ENCODE assay signal across 13 mouse cellular contexts in genomic region chr19:26706910-26707309, GRCm38 (mm10).
DNase-seq lines count a peak whose midpoint lies in the region; ATAC-seq and TF ChIP-seq lines count a peak whose summit lies in the region.
"Had no signal": no experiment of that assay in that cellular context is flagged by ENCODE, and none has a peak within 500 bp of the region (broad histone marks: within the 10 kb centered on the region; RNA-seq: fewer than 3 reads in every experiment).

No protein-coding gene starts in this region.

- no peaks in the 10 kb centered on the region for H3K36me3 ChIP-seq in forebrain, embryonic 10.5 days (replicated peaks)
- H3K36me3 ChIP-seq in forebrain, postnatal 0 days (ENCODE audit: insufficient read depth), result peaks cover 33% of the 10 kb centered on the region
- peaks cover 19% of the 10 kb centered on the region for H3K36me3 ChIP-seq in limb, embryonic 12.5 days

- ATAC-seq in forebrain, postnatal 0 days, result no peak
- ATAC-seq in limb, embryonic 12.5 days (ENCODE audit: insufficient number of reproducible peaks, insufficient read depth, low FRiP score, low TSS enrichment, low read depth), result no peak
- ATAC-seq: hindbrain, embryonic 16.5 days had no signal

- H3K4me3 ChIP-seq in forebrain, embryonic 10.5 days, result no peak overlapping the region
- no peak overlapping the region for H3K4me3 ChIP-seq in forebrain, postnatal 0 days (ENCODE audit: low read depth, low read length)
- H3K4me3 ChIP-seq in limb, embryonic 12.5 days (replicated peaks), result no peak overlapping the region
- H3K4me3 ChIP-seq in gastrocnemius, adult 2 months, result no peak overlapping the region
- H3K4me3 ChIP-seq: left cerebral cortex, adult 2 months had no signal

- no peak overlapping the region for H3K9ac ChIP-seq in forebrain, postnatal 0 days
- H3K9ac ChIP-seq in limb, embryonic 12.5 days (replicated peaks), result no peak overlapping the region
- H3K9ac ChIP-seq: liver, embryonic 14.5 days had no signal

- H3K27ac ChIP-seq in forebrain, embryonic 10.5 days, result peak overlapping the region; percentile 32; the same call in 1 of the 2 replicates
- no peak overlapping the region for H3K27ac ChIP-seq in forebrain, postnatal 0 days (ENCODE audit: low read depth, low read length)
- 0 out of 2 replicates have a peak overlapping the region, but pooled peaks have one; percentile 53 for H3K27ac ChIP-seq in limb, embryonic 12.5 days
- no peak overlapping the region for H3K27ac ChIP-seq in gastrocnemius, adult 2 months
- H3K27ac ChIP-seq: left cerebral cortex, adult 2 months; liver, embryonic 14.5 days had no signal

- H3K27me3 ChIP-seq in forebrain, embryonic 10.5 days (ENCODE audit: poor library complexity, severe bottlenecking), result no peaks in the 10 kb centered on the region
- H3K27me3 ChIP-seq in forebrain, postnatal 0 days (ENCODE audit: insufficient read depth, low read length), result no peaks in the 10 kb centered on the region
- no peaks in the 10 kb centered on the region for H3K27me3 ChIP-seq in limb, embryonic 12.5 days

- 74% methylated on average over 5 of the region's 5 CpGs for WGBS in forebrain, embryonic 10.5 days
- WGBS in forebrain, postnatal 0 days, result 62% methylated on average over 5 of the region's 5 CpGs
- WGBS in limb, embryonic 12.5 days, result 32% methylated on average over 5 of the region's 5 CpGs

- intact Hi-C loops in gastrocnemius, adult 2 months (cut with DNase I), result no loop called here

- peaks cover 5% of the 10 kb centered on the region; the same call in 1 of the 2 replicates for H3K4me1 ChIP-seq in forebrain, embryonic 10.5 days
- H3K4me1 ChIP-seq in forebrain, postnatal 0 days (ENCODE audit: insufficient read depth), result no peaks in the 10 kb centered on the region
- peaks cover 40% of the 10 kb centered on the region for H3K4me1 ChIP-seq in limb, embryonic 12.5 days (replicated peaks)

- H3K4me2 ChIP-seq in forebrain, postnatal 0 days (ENCODE audit: low read depth), result no peak overlapping the region
- H3K4me2 ChIP-seq in limb, embryonic 12.5 days, result no peak overlapping the region

- no peaks in the 10 kb centered on the region for H3K9me3 ChIP-seq in forebrain, embryonic 10.5 days
- no peaks in the 10 kb centered on the region for H3K9me3 ChIP-seq in forebrain, postnatal 0 days (ENCODE audit: low read length)
- H3K9me3 ChIP-seq in limb, embryonic 12.5 days, result no peaks in the 10 kb centered on the region

- DNase-seq in forebrain, embryonic 10.5 days (ENCODE audit: extremely low spot score, low spot score), result no peak
- no peak for DNase-seq in forebrain, postnatal 0 days
- DNase-seq in testis, postnatal 14 days (ENCODE audit: low spot score), result peak; percentile 19
- DNase-seq in testis, postnatal 10 days (ENCODE audit: low spot score), result no peak
- peak; percentile 8 for DNase-seq in thymus, postnatal 25 days
- DNase-seq in frontal cortex, postnatal 10 days (ENCODE audit: low spot score in 2 of 2), result no peak
- DNase-seq in gastrocnemius, adult 2 months, result no peak
- DNase-seq: cerebellum, adult 11 months; gastrocnemius, postnatal 10 days had no signal

- TF ChIP-seq CTCF in forebrain, postnatal 0 days (IDR thresholded peaks at IDR 0.05; ENCODE audit: low read depth), result no peak
- TF ChIP-seq CTCF in gastrocnemius, adult 2 months (IDR thresholded peaks at IDR 0.05), result no peak

Comparison
In these comparisons a context has a peak if more than half of its experiments do, and no peak if none do; other contexts are left out.
1. DNase-seq: peak in testis, postnatal 14 days (single experiment) and thymus, postnatal 25 days (single experiment); none in forebrain, embryonic 10.5 days (single experiment), forebrain, postnatal 0 days (single experiment), testis, postnatal 10 days (single experiment), frontal cortex, postnatal 10 days (0 of 2) and gastrocnemius, adult 2 months (single experiment).
2. H3K27ac ChIP-seq: peak in forebrain, embryonic 10.5 days (single experiment) and limb, embryonic 12.5 days (single experiment); none in forebrain, postnatal 0 days (single experiment) and gastrocnemius, adult 2 months (single experiment).